Mouse (Mus musculus) MEL (cell line): ENCODE measurements around the gene Mpp6. TPM values are rescaled to one million over a fixed set of nuclear protein-coding genes. Genes with fewer than 3 reads are reported as not detected.

Experiments
- DNase-seq: peaks from one replicate; pipeline ENCODE4 v3.0.0; 2011; ENCODE audit warnings: low read depth, low spot score
- H3K27ac ChIP-seq: 2 replicates; pipeline ENCODE4 v1.5.1; 2012; ENCODE audit warnings: low read depth, mild to moderate bottlenecking, control low read depth, low read length, moderate library complexity; ENCODE audit not compliant: control insufficient read depth
- H3K27me3 ChIP-seq, 2 experiments: fragments of 150-350 bp in 1 of 2; sonication (generic) in 1 of 2; 2 replicates each; pipeline ENCODE4 v1.6.1; 2012; ENCODE audit warnings: low read length in 2 of 2, mild to moderate bottlenecking in 2 of 2, improper control_type of control experiment in 1 of 2, moderate library complexity in 1 of 2; ENCODE audit not compliant: insufficient read depth in 2 of 2, control insufficient read depth in 1 of 2
- H3K36me3 ChIP-seq, 2 experiments: 2 replicates each; pipeline ENCODE4 v1.6.1; 2012 to 2014; ENCODE audit warnings: low read length in 2 of 2, improper control_type of control experiment in 1 of 2, inconsistent platforms in 1 of 2, mild to moderate bottlenecking in 1 of 2; ENCODE audit not compliant: insufficient read depth in 2 of 2, control insufficient read depth in 1 of 2
- H3K4me1 ChIP-seq, 2 experiments: fragments of 150-350 bp in 1 of 2; sonication (generic) in 1 of 2; 2 replicates each; pipeline ENCODE4 v1.6.1; 2012; ENCODE audit warnings: low read length in 2 of 2, improper control_type of control experiment in 1 of 2, mild to moderate bottlenecking in 1 of 2; ENCODE audit not compliant: insufficient read depth in 2 of 2, control insufficient read depth in 1 of 2
- H3K4me3 ChIP-seq, 2 experiments: fragments of 150-350 bp in 1 of 2; sonication (generic) in 1 of 2; 2 replicates each; pipeline ENCODE4 v1.5.1; 2012; ENCODE audit warnings: low read depth in 2 of 2, low read length in 2 of 2, mild to moderate bottlenecking in 2 of 2, moderate library complexity in 2 of 2, control low read depth in 1 of 2, improper control_type of control experiment in 1 of 2; ENCODE audit not compliant: control insufficient read depth in 1 of 2, insufficient read depth in 1 of 2
- H3K79me2 ChIP-seq: 2 replicates; pipeline ENCODE4 v1.6.1; 2012; ENCODE audit warnings: mild to moderate bottlenecking, low read length, moderate library complexity; ENCODE audit not compliant: control insufficient read depth, poor library complexity, insufficient read depth
- H3K9ac ChIP-seq: 2 replicates; pipeline ENCODE4 v1.6.1; 2012; ENCODE audit warnings: low read depth, mild to moderate bottlenecking, control low read depth, low read length, moderate library complexity; ENCODE audit not compliant: control insufficient read depth, poor library complexity, severe bottlenecking
- H3K9me3 ChIP-seq: fragments of 150-350 bp; sonication (generic); replicated peaks from 2 replicates; pipeline ENCODE4 v1.6.1; 2012; ENCODE audit warnings: mild to moderate bottlenecking, low read length, improper control_type of control experiment, moderate library complexity; ENCODE audit not compliant: insufficient read depth
- E2F4 ChIP-seq: IDR thresholded peaks from 2 replicates; pipeline ENCODE4 v1.6.1; 2011; ENCODE audit warnings: low read depth, low read length, improper control_type of control experiment, borderline replicate concordance
- ELF1 ChIP-seq: IDR thresholded peaks from 2 replicates; pipeline ENCODE4 v1.6.1; 2014; ENCODE audit warnings: low read depth, mild to moderate bottlenecking, inconsistent platforms, low read length, improper control_type of control experiment, moderate library complexity
- EP300 ChIP-seq, 2 experiments: IDR thresholded peaks; 2 replicates each; pipeline ENCODE4 v1.6.1; 2011; ENCODE audit warnings: improper control_type of control experiment in 2 of 2, low read length in 2 of 2, low read depth in 1 of 2, mild to moderate bottlenecking in 1 of 2
- GATA1 ChIP-seq: IDR thresholded peaks from 2 replicates; pipeline ENCODE4 v1.6.1; 2011; ENCODE audit warnings: low read depth, low read length, improper control_type of control experiment
- HCFC1 ChIP-seq: IDR thresholded peaks from 2 replicates; pipeline ENCODE4 v1.6.1; 2012; ENCODE audit warnings: low read depth, mild to moderate bottlenecking, inconsistent platforms, low read length, improper control_type of control experiment, moderate library complexity
- MAX ChIP-seq: IDR thresholded peaks from 2 replicates; pipeline ENCODE4 v1.6.1; 2011; ENCODE audit warnings: low read length, improper control_type of control experiment
- MYB ChIP-seq: IDR thresholded peaks from 2 replicates; pipeline ENCODE4 v1.6.1; 2011; ENCODE audit warnings: mild to moderate bottlenecking, low read depth, low read length, improper control_type of control experiment
- NRF1 ChIP-seq: IDR thresholded peaks from 2 replicates; pipeline ENCODE4 v1.6.1; 2014; ENCODE audit warnings: low read depth, mild to moderate bottlenecking, inconsistent platforms, low read length, improper control_type of control experiment, moderate library complexity; ENCODE audit not compliant: poor library complexity, insufficient read depth, severe bottlenecking
- POLR2A ChIP-seq, 2 experiments: IDR thresholded peaks; 2 replicates each; pipeline ENCODE4 v1.6.1; 2011 to 2012; ENCODE audit warnings: low read length in 2 of 2, mild to moderate bottlenecking in 2 of 2, control low read depth in 1 of 2, improper control_type of control experiment in 1 of 2, low read depth in 1 of 2, moderate library complexity in 1 of 2; ENCODE audit not compliant: control insufficient read depth in 1 of 2, insufficient read depth in 1 of 2, poor library complexity in 1 of 2
- SMC3 ChIP-seq: IDR thresholded peaks from 2 replicates; pipeline ENCODE4 v1.6.1; 2011; ENCODE audit warnings: low read depth, low read length, improper control_type of control experiment
- TAL1 ChIP-seq: IDR thresholded peaks from 2 replicates; pipeline ENCODE4 v1.6.1; 2012; ENCODE audit warnings: mild to moderate bottlenecking, inconsistent platforms, low read length, moderate library complexity, mixed read lengths
- TCF12 ChIP-seq: IDR thresholded peaks from 2 replicates; pipeline ENCODE4 v1.6.1; 2014; ENCODE audit warnings: low read depth, mild to moderate bottlenecking, inconsistent platforms, low read length, improper control_type of control experiment, moderate library complexity
- USF2 ChIP-seq, 2 experiments: IDR thresholded peaks; 2 replicates each; pipeline ENCODE4 v1.6.1; 2011 to 2012; ENCODE audit warnings: improper control_type of control experiment in 2 of 2, low read length in 2 of 2, borderline replicate concordance in 1 of 2, inconsistent platforms in 1 of 2, low read depth in 1 of 2, mild to moderate bottlenecking in 1 of 2; ENCODE audit not compliant: insufficient read depth in 1 of 2
- ZKSCAN1 ChIP-seq: IDR thresholded peaks from 2 replicates; pipeline ENCODE4 v1.6.1; 2012; ENCODE audit warnings: low read depth, mild to moderate bottlenecking, inconsistent platforms, low read length, improper control_type of control experiment, moderate library complexity
- polyA plus RNA-seq, 2 experiments: library from polyadenylated mRNA; stranded (reverse) in 1 of 2; unstranded in 1 of 2; fragments of >175 nt in 1 of 2; fragments of >200 nt in 1 of 2; gene quantifications; 2 replicates each; pipeline versions ENCODE4 v1.2.1 to v1.2.4; 2012; ENCODE audit warnings: low replicate concordance in 2 of 2, low read depth in 1 of 2; ENCODE audit not compliant: insufficient read length in 2 of 2, insufficient read depth in 1 of 2, missing spikeins in 1 of 2
- total RNA-seq: library from RNA; depleted of rRNA; stranded (reverse); fragments of 300-350 nt; gene quantifications from 2 replicates; pipeline ENCODE4 v1.2.3, GENCODE M21; 2012

Mpp6 gene
- total and polyA plus RNA-seq, 3 experiments = 68.1 to 74.8 TPM; not detected in 1

- no peak for TF ChIP-seq E2F4
- TF ChIP-seq EP300 (IDR thresholded peaks at IDR 0.05; ENCODE audit: low read depth in 1 of 2, low read length in 2 of 2) = 0 out of 4 replicates have a peak, but pooled peaks of 1 of the 2 experiments have one; percentile 7
- no peak for TF ChIP-seq MAX
- TF ChIP-seq GATA1 = no peak
Measured at GRCm38 (mm10) chr6:50109757-50110378, at the start of gene Mpp6 (continued).

- no peak overlapping the region for H3K27ac ChIP-seq
- H3K4me1 ChIP-seq = no peaks in the 10 kb centered on the region
- TF ChIP-seq SMC3 = 0 out of 2 replicates have a peak, but pooled peaks have one; percentile 13
- no peak for TF ChIP-seq TAL1
- TF ChIP-seq HCFC1 = no peak
- no peak overlapping the region for H3K9ac ChIP-seq
- H3K79me2 ChIP-seq = no peaks in the 10 kb centered on the region
- H3K27me3 ChIP-seq = no peaks in the 10 kb centered on the region
- no peaks in the 10 kb centered on the region for H3K9me3 ChIP-seq
- no peak overlapping the region for H3K4me3 ChIP-seq
- no peaks in the 10 kb centered on the region for H3K36me3 ChIP-seq
- DNase-seq = no peak
Measured at GRCm38 (mm10) chr6:50066172-50066571, 43.9 kb upstream of the Mpp6 start.

GRCm38 (mm10) chr6:50068490-50068889 lies 41.6 kb upstream of the Mpp6 start:
- Histone ChIP-seq H3K36me3 (no peaks in the 10 kb centered on the region), H3K9ac (no peak overlapping the region), H3K27me3 (no peaks in the 10 kb centered on the region; a peak in 1 of 4 replicates), H3K79me2 (no peaks in the 10 kb centered on the region), H3K4me1 (no peaks in the 10 kb centered on the region), H3K9me3 (no peaks in the 10 kb centered on the region), H3K4me3 (no peak overlapping the region), H3K27ac (no peak overlapping the region)
- no peak for DNase-seq
- TF ChIP-seq NRF1 (no peak), ZKSCAN1 (no peak), ELF1 (no peak), POLR2A (IDR thresholded peaks at IDR 0.05; ENCODE audit: control insufficient read depth in 1 of 2, insufficient read depth in 1 of 2, low read depth in 1 of 2, low read length in 2 of 2, poor library complexity in 1 of 2) (no peak), MYB (no peak), USF2 (IDR thresholded peaks at IDR 0.05; ENCODE audit: borderline replicate concordance in 1 of 2, insufficient read depth in 1 of 2, low read depth in 1 of 2, low read length in 2 of 2) (no peak), TCF12 (no peak)
